Mouse (Mus musculus) NIH3T3 (cell line): ENCODE results near the gene Olfr122.

Experiments used
- DNase-seq: peaks from one replicate; pipeline ENCODE4 v3.0.0-alpha.2; 2012; ENCODE audit warnings: low read depth

Gene Olfr122

DNA sequence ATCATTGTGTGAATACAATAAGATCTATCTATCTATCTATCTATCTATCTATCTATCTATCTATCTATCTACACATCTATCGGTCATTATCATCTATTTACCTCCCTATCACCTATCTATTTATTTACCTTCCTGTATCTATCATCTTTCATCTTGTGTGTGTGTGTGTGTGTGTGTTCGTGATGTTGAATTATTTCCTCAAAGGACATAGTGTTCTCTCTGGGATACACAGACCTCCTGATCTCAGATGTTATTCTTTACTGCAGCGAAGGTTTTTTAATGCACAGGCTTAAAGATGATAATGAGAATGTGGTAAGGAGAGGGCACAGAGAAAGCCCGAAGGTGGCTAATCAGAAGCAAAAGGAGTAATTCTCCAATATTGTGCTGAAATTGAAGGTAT, at the start of gene Olfr122:
Gene Olfr122, plus strand, starts transcription at position 301 of the 400 bp plus-strand sequence.
- DNase-seq: no peak

DNA sequence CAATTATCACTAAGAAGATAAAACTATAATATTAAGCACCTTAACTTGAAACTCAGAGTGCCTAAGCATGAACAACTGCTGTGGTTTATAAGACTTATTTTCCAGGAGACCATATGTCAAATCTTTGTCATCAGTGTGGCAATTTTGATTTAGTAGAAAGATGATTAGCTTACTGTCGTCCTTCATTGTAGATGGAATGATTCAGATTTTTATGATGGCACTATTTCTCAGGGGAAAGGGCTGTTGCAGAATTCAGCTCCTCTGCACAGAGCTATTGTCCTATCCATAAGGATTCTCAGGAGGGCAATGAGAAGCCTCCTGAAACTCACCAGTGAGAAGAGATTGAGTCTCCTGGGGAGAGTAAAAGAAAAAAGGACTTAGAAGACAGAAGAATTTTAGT, 46.9 kb upstream of the Olfr122 start, which contains the start of gene Olfr120:
Gene Olfr120, plus strand, starts transcription at position 301 of the 400 bp plus-strand sequence.
- no peak for DNase-seq

- DNase-seq: no peak
Observed at GRCm38 (mm10) chr17:37738070-37738469, 30.3 kb upstream of the Olfr122 start.

DNA sequence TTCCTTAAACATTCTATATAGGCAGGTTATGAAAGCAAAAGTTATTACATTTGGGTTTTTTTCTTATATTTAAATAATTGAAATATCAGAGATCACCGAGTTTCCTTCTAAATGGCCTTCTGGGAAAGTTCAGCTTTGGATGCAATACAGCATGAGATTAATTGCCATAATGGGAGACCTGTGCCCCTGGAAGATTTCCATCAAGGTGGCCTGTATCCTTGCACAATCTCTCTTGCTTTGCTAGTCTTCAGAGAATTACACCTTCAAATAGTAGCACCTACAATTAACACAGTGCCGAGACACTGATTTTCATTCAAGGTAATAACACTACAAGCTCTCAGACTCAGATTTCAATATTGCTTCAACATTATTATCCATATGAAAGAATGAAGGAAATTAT, 24.8 kb downstream of the Olfr122 start, which contains the start of gene Olfr123:
Gene Olfr123, plus strand, starts transcription at position 301 of the 400 bp plus-strand sequence.
- DNase-seq: no peak

DNA sequence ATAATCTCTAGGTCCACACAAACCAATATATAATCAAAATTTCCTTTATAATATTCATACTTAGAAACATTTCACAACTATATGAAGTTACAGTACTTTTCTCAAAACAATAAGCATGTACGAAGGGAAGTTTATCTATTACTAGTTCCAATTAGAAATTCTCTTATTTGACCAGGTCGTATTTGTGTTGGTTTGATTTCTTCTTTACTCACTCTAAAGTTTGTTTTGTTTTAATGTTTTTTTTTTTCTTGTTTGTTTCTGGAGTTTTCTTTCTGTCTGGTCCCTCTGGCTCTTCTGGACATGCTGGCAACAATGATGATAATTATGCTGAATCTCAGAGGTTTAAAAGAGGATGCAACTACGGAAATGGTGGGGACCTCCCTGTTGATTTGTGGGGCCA, 31.2 kb downstream of the Olfr122 start, which contains the start of gene Olfr124:
Gene Olfr124, plus strand, starts transcription at position 301 of the 400 bp plus-strand sequence.
- DNase-seq: no peak
